Mouse (Mus musculus) embryo, embryonic 9.5 days (tissue): Measurements from ENCODE around the gene Cuedc1.
"Not testable (repeated sequence)": the region's sequence is repeated elsewhere in the genome, so short reads cannot be mapped to it uniquely, and the experiment has no call there.

ENCODE experiments used
- DNase-seq: peaks from one replicate; pipeline ENCODE4 v3.0.0-alpha.2; 2017; ENCODE audit errors: extremely low spot score

The Cuedc1 gene

DNA sequence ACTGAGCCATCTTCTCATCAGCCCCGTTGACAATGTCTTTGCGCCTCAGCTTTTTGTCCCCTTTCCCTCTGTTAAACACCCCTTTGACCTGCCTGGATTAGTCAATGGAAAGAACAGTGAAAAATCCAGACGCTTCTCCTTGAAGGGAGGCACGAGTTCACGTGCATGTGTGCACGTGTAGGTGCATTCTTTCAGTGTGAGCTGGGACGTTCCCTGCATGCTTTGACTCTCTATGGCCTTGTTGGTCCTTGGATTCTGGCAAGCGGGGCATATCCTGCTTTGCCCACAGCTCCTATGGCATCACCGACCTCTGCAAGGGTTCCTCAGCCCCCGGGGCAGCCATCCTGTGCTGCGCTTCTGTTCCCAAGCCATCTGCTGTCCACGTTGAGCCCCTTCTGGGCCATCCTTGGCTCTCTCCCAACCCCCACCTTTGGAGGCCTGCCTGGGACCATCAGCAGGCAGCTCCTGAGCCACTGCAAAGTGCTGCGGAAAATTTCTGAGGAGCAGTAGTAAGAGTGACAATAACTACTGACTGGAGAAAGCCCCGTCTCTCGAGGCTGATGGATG is 74.1 kb downstream of the Cuedc1 start:
- DNase-seq = no peak

DNA sequence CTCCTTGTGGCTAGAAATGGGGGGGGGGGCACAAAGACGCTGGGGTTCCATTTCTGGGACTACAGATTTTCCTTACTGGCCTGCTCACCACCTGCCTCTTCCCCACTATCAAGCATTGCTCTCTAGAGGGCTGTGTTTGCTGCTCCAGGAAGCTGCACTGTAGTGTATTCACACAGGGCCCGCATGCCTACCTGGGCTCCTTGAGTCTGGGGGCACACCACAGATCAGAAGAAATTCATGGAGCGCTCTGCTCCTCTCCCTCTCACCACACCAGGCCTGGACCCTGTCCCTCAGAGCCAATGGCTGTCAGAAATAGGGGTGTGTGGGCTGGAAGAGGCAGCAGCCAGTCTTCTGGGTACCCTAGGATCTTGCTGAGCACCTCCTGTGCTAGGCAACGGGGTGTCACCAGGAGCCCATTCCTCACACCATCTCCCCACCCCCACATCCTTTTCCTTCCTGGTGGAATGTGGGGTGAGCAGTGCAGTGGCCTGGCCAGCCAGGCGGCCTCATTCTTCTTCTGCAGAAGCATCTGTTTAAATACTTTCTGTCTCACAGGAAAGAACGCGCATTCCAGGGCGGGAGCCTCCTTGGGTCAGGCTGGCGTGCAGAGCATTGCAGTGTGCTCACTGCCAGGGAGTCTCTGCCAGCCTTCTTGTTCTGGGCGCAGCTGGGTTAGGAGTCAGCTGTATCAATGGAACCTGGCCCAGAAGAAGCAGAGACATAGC is 74.9 kb downstream of the Cuedc1 start:
- DNase-seq = peak; percentile 79

DNA sequence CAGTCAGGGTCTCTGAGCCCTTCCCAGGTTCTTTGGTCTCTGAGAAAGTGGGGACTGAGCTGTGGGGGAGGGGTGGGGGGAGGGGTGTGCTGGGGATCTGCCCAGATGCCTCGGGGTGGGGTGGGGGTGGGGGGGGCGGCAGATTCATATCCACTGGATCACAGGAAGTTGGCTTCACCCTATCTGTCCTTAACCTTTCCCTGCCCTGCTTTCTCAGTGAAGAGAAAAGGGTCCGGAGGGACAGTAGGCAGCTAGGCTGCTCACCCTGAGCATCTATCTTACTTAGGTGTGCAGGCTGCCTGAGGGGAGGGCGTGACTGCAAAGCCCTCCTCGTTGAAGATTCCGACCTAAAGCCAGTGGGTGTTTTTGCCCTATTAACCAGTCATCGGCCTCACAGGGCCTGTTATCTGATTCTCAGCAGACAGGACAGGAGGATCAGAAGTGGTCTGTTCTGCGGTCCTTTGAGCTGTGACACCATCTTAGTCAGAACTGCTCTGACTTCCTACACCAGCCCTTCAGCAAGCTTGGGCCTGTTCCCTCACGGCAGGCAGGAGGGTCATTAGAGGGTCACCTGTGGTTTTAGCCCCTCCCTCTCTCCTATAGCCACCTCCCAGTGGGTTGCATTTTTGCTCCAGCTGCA is 75.6 kb downstream of the Cuedc1 start:
- DNase-seq = no peak

DNA sequence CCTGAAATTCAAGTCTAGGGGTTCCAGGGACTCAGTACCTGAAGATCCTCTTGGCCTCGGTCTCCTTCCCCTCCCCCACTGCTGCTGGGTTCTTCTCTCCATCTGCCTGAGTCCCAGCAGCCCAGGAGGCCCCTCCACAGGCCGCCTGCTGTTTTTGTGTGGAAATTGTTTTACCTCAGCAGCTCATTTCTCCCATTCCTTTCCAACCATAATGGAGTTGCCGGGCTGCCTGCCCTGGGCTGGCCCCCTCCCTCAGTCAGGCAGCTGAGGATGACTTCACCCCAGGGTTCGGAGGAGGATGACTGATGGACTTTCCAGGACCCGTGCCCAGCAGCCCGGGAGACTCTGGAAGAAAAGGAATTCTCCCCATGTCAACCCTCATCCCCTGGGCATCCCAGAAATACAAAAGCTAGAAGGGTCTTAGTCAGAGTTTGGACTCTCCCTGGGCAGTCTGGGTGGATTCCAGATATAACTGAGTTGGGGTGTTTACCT is 82.7 kb downstream of the Cuedc1 start:
- DNase-seq = no peak

DNA sequence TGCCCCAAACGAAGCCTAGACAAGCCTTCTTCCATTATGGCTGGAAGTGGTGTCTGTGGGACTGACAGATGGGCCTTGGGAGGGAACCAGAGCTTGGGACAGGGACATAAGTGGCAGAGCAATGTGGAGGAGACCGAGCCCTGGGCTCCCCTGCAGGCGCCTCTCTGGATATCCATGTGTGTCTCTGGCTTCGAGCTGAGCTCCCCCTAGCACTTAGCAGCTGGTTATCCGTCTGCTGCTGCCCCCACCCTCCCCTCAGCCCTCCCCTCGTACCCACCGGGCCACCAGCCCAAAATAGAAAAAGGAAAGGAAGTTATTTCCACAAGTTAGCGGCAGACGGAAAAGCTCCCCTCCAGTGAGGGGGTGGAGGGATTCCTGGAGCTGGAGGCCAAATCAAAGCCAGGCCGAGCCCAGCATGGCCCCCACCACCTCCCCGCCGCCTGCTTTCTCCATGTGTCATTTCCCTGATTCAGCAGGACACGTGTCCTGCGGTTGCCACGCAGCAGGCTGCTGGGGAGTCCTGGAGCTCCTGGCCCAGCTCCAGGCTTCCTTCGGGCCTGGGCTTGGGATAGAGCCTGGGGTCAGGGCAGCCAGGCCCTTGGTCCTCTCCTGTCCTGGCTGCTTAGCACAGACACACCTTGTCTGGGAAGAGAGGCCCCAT is 83.2 kb downstream of the Cuedc1 start:
- DNase-seq = peak; percentile 61

DNA sequence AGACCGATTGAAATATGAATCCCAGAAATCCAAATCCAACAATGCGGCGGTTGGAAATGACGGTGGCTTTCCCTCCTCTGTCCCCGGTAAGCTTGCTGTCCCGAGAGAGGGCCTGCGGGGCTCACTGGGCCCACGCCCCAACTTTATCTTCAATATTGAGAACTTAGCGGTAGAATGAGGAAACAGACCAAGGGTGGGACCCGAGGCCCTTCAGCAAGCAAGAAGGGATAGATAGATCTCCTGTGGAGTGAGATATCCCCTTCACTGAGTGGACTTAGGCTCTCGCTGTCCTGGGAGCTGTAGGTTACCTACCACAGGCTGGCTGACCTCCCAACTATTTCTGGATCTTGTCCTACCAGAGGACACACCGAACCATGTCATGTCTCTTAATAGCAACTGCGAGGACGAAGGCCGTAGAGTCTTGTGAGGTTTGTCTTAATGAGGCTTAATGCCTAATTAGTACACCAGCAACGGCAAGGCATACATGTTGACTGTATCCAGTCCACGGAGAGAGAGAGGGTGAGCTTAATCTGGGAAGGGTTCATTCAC is 86.8 kb downstream of the Cuedc1 start:
- no peak for DNase-seq

DNA sequence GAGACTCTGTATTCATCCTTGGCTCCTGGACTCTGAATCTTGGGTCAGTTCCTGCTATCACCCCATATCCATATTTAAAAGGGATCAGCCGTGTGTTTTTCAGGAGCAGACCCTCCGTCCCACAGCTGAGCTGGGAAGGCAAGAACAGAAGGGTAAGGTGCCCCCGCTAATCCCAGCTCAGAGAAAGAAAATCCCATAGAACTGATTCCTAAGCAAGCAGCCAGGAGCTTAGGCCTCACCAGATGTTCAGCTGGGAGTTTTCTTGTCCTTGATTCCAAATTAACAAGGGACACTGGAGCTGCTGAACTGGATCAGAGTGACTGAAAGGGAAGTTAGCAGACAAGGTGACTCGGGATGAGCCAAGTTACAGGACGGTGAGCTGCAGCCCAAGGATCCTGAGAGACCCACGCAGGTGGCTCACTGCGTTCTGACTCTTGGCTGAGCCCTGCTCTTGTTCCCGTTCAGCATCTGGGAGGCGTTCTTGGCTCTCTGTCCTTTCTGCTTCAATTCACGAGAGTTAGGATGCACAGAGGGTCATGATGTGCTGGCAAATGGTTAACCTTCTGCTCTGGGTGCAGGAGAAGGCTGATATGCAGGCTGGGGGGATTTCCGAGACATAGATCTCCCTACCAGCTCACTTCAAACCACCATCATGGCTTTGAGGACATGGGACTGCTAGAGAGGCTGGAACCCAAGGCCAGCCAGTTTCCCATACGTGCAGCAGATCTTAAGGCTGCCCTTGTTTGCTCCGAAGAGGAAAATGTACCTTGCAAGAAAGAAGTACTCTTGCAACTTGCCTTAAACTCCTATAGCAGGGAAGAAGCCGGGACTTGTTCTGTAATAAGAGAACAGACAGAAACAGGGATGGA is 88.5 kb downstream of the Cuedc1 start:
- no peak for DNase-seq

DNA sequence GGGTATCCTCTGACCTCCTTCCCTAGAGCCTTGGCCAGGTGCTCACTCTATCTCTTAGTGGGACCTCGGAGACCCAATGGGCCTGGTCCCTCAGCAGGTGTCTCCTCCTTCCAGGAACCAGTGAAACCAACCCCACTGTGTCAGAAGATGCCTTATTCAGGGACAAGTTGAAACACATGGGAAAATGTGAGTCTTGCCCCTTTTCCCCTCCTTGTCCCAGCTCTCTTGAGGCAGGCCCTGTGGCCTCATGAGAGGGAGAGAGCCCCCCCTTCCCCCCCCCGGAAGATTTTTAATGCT is 89.0 kb downstream of the Cuedc1 start:
- no peak for DNase-seq

DNA sequence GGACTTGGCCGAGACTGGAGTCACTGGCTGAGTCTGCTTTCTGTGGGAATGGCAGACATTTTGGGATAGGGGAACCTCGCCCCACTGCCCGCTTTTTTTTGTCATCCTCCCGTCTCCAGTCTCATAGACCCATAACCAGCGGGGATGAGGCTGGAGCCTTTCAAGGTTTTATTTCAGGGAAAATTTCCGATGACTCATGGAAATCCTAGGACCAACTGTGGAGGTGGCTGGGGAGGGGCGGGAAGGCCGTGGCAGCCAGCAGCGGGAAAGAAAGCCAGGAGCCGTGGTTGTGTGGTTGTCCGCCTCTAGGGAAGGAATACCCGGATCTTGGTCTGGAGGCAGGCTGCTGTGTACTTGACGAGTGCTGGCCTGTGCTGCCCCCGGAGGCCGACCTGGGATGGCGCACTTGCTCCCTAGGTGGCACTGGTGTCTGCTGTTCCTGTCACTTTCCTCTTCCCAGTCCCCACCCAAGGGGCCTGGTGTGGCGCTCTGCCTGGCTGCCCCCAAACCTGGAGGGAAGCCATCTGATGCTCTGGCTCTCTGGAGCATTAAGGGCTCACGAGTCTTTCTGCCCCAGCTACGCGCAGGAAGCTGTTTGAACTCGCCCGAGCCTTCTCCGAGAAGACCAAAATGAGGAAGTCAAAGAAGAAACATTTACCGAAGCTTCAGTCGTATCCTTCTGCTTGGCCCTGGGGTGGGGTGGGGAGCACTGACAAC is 89.7 kb downstream of the Cuedc1 start:
- DNase-seq = peak; percentile 85

DNA sequence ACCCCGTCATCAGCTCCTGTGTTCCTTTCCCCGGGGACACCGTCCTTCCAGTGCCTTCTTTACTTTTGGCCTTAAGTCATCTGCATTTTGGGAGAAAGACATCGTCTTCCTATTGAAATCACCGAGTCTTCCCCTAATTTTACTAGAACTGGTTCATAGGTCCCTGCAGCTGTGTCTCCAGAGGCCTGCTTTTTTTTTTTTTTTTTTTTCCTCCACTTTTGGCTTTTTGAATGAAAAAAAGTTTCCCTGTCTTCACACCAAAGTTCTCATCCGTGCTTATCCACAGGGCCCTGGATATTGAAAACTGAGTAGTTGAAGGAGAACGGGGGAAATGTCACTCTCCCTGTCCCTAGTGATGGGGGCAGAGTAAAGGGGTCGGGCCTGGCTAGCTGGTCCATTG is 90.4 kb downstream of the Cuedc1 start:
- DNase-seq = no peak

DNA sequence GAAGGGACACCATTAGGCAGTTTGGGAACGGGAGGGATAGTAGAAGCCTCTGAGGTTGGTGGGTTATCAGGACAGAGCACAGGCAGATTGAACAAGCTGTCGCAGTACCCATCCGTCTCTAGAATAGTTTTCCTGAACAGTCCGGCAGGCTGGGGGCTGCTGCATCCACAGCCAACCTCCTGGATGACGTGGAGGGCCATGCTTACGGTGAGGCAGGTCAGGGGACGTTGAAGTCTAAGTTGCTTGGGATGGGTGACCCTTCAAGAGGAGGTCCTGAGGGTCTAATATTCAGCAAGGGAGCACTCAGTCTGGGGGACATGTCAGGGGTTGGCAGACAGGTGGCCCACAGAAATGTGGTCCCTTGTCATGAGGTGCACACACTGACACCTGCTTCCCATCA is 90.8 kb downstream of the Cuedc1 start:
- DNase-seq = no peak

DNA sequence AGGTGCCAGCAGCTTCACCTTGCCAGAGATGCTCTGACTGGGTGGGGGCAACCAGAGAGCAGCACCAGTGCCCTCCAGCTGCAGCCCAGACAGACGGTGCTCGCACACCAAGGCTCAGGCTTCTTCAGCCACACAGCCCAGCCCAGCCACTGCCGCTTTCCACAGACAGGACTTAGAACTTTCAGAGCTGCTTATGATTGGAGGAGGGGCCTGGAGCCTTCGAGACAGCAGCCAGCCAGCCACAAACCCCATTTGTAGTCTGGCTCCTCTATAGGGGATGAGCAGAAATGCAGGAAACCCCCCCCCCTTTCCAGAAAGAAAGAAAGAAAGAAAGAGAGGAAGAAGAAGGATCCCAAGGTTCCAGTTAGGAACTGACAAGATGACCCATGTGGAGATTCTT is 94.7 kb downstream of the Cuedc1 start:
- no peak for DNase-seq

DNA sequence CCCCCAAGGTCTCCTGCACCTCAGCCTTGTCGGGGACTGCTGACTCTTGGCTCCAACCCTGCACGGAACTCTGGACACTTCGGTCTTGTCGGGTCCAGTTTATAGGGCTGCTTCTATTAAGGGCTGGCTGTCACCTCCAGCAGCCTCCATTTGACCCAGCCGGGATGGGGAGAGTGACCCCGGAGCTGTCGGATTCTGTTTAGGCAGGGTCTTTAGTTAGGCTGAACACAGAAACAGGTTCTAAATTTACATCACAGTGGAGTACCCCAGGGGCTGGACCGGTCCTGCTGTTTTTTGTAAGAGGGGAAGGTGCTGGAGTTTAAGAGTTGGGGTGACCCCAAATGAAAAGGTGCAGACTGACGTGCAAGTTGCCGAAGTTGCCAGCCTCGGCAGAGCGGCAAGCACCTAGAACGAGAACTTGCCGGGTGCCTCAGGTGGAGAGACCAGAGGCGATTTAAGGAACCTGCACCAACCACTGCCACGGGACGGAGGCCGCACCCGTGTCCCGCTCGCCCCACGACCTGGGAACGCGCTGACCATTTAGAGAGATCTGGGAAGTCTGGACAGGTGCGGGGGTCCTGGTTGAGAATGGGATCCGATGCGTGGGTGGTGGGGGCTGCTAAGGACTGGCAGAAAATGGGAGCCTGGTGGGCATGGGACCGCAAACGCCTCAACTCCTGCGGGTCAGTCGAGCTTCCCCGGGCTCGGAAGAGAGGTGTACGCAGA is 95.4 kb downstream of the Cuedc1 start:
- no peak for DNase-seq

DNA sequence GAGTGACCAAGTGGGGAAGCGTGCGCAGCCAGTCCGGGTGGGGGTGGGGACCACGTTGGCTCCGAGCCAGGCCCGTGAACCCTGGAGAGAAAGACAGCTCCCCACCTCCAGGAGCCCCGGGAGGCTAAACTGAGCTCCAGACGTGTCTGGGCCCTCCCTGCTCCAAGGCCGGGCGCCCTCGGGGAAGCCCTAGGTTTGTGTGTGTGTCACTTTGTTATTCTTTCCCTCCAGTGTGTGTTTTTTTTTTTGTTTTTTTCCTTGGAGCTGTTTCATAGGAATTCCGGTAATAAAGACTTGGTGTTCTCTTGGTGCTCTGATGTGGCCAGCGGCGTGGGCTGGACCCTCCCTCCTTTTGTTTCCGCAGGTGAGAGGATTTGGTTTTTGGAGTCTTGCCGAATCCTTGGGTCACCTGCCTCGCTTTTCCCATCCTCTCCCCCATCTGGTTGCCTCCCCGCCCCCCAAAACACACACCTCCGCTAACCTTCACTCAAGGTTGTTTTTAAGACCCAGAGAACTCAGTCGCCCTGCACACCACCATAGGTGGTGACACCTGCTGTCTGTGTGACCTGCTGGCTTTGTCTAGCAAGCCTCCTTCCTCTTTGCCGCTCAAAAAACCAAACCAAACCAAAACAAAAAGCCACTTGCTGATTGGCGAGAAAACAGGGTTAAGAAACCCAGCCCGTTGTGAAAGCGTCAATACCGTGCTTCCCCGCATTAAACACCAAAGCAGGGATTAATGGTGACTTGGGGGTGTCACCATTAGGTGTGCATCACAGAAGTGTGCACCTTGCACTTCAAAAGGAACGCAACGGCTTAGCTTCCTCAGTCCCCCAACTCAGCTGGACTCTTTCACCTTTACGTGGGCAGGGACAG is 96.2 kb downstream of the Cuedc1 start:
- DNase-seq = no peak

DNA sequence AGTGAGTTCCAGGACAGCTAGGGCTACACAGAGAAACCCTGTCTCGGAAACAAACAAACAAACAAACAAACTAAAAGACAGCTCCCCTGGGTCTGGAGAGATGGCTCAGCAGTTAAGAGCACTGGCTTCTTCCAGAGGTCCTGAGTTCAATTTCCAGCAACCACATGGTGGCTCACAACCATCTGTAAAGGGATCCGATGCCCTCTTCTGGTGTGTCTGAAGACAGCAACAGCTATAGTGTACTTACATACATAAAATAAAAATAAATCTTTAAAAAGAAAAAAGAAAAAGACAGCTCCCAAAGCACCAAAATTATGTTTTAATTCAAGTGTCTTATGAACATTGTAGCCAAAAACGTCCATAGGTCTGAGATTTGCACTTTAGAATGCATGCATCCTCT is 97.8 kb downstream of the Cuedc1 start:
- not testable (repeated sequence) for DNase-seq

DNA sequence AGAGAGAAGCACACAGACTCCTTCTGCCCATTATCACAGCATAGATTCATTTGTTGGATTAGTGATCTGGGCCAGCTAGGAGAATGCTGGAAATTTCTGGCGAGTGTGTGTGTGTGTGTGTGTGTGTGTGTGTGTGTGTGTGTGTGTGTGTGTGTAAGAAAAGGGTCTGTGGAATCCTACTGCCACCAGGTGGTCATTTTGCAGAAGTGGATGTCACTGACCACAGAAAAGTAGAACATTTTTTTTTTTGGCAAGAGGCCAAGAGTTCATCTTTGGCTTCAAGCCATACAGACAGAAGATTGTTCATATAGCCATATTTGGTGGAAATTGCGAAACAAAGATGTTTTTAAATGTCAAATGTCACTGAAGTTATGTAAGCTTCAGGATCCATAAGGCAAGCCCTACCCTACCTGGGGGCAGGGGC is 99.3 kb downstream of the Cuedc1 start:
- DNase-seq = peak; percentile 68

DNA sequence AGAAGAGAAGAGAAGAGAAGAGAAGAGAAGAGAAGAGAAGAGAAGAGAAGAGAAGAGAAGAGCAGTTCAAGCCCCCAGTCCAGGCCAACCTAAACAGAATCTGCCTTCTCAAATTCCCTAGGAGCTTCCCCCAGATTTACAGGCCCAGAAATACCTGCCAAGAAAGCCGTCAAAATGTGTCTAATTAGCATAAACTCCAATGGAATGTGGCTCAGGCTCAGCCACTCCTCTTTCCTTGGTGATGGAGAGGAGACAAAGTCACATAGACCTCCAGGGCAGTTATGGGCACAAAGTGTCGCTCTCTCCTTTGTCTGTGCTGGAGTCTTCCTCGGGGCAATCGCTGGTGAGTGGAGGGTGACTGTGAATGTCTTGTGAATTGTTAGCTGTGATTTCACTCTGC is 100.4 kb downstream of the Cuedc1 start:
- DNase-seq = no peak

DNA sequence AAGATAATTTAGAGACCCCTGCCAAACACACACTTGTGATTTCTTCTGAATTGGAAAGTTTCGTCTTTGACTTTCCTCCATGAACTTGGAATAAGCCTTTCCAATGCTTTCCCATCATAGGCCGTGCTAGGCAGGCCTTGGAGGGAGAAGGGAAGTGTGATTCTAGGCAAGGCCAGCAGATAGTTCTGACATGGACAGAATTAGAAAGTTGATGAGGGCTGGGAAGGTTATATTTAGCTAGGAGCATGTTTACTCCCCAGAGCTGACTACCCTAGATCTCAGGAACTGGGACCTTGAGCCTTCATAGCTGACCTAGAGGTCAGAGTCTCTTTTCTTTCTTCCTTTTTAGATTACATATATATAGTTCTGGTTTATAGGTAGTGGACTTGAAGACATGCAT is 103.3 kb downstream of the Cuedc1 start:
- DNase-seq = no peak

DNA sequence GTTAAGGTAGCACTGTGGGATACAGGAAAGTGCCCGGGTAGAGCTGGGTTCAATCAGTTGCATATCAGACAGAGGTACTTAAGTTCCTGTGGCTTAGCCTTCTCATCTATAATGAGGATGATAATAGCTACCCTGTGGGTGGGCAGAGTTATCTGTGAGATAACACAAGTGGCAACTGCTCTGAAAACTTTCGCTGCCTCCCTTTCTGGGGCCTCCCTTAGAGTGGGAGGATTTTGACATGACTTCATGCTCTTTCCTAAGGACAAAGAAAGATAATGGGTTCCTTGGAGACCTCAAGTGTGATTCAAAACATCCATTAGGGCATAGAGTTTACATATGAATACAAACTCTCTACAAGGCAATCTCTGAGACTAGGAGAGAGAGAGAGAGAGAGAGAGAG is 104.2 kb downstream of the Cuedc1 start:
- DNase-seq = no peak
